Mouse (Mus musculus): ENCODE data around the gene Ada.
"Not testable (repeated sequence)": the region's sequence is repeated elsewhere in the genome, so short reads cannot be mapped to it uniquely, and the experiment has no call there.

Gene Ada

DNA sequence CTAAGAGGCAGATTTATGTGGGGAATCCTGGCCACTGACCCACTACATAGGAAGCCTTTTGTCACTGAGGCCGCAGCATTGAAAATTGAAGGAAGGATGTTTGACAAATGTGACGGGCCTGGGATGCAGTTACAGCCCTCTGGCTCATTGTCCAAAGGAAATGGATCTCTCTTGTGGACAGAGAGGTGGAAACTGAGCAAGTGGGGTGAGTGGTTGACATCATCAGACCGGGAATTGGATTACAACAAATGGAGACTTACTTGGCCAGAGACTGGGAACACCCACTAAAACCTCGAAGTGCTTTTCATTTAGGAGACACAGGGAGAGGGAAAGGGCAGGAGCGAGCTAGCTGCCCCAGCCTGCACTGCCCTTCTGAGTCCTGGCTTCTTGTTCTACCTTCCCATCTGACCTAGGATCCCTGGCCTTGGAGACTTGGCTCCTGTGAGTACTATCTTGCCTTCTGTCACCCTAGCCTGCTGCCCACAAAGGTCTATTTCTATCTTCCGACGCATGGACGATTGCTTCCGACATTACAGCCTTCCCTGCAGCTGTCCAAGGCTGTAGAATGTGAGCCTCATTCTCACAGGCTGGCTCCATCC lies 56.2 kb downstream of the Ada start:
- no peak for DNase-seq

DNA sequence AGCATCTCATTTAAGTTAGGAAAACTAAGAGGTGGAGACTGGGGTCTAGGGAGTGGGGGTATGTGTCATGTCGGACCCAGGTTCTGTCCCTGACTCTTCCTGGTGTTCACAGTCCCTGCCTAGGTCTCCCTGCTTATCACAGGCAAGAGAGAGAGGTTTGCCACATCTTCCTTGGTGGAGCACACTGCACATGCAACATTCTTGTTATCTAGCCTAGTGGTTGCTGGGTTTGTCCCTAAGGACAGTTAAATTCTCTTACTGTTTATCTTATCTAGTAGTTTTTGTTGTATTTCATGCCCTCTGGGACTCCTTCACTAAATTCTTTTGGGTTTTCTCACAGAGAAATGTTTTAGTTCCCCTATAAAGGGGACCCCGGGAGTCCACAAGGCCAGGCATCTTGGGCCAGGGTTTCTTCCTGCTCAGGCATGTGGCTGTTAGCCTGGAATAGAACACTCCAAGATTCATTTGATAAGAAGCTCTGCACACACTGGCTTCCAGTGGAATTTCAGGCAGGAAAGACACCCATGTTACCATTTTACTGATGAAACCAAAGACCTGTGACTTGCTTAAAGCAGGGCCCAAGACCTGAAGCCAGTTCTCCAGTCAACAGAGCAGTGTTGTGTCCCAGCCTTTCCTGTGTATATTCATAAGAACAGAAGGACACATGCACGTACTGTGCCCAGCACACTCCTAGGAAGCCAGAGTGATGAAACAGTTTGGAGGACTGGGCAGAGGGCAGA lies 57.0 kb downstream of the Ada start:
- no peak for DNase-seq

DNA sequence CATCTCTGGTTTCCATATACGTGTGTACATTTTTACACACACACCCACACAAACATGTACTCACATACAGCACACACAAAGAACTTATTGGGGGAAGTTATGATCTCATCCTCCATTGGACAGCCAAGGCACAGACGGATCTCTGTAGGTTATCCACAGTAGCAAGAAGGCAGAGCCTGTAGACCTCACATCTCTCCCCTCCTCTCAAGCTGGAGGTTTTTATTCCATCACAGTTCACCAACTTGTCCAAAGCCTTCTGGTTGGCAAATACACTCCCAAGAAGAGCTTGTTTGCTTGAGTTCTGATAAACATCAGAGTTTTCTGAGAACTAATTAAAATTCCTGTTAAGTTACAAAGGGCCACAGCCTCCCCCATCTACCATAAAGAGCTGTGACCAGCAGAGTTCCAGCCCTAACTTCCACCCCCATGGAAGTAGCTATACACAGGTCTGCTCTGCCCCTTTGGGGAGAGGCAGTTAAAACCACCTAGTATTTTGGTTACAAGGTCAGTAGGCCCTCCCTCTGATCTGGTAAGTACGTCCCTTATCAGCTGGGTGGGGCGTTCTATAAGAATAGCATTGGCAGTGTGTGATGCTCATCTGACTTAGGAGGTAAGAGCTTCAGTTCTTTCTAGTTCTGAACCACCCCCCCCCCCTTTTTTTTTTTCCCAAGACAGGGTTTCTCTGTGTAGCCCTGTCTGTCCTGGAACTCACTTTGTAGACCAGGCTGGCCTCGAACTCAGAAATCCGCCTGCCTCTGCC lies 58.0 kb downstream of the Ada start:
- DNase-seq: no peak

DNA sequence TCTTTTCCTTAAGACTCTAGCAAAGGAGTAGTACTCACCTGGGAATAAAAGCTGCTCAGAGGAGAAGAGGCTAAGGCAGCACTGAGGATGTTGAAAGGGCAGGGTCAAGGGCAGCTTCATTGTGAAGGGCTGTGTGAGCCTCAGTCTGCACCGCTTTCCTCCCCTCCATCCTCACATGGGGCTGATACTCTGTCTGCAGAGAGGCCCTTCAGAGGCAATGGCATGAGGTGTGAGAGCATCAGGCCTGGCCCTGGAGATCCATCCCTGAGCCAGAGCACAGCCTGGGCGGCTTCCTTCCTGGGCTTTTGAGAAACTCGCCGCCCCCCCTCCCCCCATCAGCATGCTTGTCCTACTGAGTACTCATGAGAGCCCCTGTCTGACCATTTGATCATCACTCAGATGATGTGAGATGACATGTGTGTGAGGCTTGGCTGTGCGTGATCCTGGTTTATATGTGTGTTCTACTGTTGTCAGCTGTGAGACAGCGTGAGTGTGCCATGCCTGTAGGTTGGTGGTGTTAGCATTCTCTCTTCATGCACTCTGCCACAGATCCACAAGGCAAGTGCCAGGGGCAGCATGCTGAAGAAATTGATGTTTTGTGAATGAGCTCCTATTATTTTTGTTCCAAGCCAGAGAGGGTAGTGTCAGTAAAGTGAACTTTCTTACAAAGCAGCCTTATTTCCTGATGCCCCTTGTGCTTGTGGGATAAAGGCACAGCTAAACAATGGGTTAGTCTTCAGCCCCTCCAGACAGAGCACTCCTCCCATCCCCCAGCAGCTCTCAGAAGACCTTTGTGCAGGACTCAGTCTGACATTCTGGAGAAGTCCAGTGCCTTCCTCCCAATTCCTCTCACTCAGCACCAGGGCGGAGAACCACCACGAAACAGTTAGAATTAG lies 59.4 kb downstream of the Ada start:
- no peak for DNase-seq

DNA sequence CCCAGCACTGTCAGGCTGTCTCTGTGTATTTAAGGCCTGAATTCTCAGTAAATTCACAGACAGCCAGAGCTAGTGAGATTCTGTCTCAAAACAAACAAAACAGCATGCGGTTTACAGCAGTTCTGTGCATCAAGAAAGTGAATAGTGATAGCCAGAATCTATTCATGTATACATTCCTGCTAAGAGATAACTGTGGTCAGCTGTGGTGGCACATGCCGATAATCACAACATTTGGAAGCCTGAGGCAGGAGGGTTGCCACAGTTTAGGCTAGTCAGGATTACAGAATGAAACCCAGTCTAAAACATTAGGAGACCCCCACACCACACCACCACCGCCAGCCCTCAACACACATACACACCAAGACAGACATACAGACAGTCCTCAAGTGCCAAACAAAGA lies 60.3 kb downstream of the Ada start:
- no peak for DNase-seq

DNA sequence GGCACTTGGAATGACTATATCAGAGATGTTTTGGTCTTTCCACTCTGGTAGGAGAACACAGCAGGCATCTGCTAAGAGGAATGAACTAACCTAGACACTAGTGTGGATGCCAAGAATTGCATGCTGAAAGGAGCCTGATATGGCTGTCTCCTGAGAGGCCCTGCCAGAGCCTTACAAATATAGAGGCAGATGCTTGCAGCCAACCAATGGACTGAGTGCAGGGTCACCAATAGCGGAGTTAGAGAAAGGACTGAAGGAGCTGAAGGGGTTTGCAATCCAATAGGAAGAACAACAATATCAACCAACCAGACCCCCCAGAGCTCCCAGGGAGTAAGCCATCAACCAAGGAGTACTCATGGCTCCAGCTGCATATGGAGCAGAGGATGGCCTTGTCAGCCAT lies 61.7 kb downstream of the Ada start:
- not testable (repeated sequence) for DNase-seq

DNA sequence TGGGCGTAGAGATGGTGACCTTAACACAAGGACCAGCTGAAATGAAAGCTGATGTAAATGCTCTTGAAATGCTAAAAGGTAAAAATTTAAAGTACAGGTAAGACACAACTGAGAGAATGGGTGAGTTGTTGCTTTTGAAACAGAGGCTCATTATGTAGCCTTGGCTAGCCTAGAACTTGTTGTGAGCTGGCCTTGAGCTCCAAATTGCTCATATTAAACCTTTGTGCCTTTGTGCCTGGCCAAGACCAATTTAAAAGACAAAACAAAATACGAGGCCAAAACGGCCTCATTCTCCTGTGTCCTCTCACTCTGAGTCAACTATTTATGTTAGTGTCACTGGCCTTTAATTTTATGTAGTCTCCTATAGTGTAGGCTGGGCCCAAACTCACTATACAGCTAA lies 63.2 kb downstream of the Ada start:
- no peak for DNase-seq

DNA sequence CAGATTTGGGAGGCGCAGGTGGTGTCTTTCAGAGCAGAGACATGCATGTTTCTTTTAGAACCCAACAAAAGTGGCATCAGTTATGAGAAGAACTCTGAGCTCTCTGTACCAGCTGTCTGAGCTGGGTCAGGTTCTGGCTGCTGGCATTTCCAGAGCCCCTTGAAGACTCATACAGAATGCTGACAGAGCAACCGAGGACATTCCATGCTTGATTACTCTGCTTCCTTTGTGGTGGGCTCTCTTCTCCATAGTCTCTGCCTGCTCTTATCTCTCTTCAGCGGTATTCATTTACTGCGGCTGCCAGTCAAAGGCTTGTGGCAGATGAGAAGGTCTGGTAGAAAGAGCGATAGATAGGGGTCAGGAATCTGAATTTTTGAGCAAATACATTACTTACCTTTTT lies 63.8 kb downstream of the Ada start:
- DNase-seq: no peak

DNA sequence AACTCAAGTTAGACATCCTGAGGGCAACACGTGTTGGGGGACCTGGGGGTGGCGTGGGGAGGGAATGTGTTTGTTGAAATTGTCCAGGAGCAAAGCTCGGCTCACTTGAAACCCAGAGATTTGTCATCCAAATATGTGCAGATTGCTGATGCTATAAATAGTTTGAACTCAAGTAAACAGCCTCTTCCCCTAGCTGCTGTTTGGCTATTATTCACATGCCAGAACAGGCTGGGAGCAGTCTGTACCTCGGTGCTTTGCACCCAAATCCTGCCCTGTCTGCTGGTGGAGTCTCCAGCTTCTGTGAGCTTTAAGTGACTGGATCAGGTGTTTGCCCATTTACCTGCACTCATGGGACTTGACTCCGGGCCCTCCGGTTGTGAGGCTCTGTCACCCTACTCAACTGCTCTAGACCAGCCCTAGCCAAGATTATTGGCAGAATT lies 64.3 kb downstream of the Ada start:
- DNase-seq: peak; percentile 51 to 71

DNA sequence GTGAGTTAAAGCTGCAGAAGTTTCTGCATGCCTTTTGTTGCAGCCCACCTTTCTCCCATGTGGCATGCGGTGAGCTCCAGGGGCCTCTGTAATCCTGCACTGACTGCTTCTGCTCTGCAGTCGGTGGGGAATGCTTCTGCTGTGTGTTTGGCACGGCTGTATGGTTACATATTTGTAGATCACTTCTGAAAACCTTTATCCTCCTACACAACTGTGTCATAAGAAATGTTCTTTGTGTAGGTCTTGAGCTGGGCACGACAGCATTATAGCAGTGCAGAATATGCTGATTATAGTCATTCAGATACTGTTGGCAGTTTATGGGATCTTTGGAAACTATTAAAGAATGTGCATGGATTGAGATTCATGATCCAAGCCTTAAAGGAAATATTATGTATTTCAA lies 64.8 kb downstream of the Ada start:
- no peak for DNase-seq

DNA sequence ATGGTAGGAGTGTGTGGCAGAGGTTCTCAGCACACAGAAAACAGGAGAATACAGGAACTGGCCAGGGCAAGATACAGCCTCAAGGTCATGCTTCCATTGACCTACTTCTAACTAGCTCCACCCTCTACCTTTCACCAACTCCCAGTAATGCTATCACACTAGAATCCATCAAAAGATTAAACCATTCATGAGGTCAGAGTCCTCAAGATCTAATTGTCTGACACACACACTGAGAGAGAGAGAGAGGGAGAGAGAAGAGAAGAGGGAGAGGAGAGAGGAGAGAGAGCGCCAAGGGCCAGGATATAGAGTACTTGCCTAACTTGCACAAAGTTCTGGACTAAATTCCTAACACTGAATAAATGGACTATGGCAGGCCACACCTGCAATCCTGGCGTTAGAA lies 67.7 kb downstream of the Ada start:
- no peak for DNase-seq

DNA sequence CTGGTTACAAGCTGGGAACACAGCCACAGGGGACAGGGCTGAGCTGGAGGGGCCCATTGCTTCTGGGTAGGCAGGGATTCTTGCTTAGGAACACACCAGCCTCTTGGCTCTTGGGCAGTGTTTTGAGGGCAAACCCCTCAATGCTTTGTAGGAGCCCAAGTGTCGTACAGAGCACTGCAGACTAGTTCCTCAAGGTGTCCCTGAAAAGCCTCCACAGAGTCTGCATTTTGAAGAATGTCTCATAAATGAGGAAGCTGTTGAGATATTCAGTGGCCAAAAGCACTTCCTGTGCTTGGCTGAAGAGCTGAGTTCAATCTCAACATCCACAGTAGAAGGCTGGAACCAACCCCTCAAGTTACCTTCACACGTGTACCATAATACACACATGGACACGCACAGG lies 73.3 kb downstream of the Ada start:
- DNase-seq: no peak
